Mouse (Mus musculus): ENCODE measurements around the gene Lrfn4.

DNA sequence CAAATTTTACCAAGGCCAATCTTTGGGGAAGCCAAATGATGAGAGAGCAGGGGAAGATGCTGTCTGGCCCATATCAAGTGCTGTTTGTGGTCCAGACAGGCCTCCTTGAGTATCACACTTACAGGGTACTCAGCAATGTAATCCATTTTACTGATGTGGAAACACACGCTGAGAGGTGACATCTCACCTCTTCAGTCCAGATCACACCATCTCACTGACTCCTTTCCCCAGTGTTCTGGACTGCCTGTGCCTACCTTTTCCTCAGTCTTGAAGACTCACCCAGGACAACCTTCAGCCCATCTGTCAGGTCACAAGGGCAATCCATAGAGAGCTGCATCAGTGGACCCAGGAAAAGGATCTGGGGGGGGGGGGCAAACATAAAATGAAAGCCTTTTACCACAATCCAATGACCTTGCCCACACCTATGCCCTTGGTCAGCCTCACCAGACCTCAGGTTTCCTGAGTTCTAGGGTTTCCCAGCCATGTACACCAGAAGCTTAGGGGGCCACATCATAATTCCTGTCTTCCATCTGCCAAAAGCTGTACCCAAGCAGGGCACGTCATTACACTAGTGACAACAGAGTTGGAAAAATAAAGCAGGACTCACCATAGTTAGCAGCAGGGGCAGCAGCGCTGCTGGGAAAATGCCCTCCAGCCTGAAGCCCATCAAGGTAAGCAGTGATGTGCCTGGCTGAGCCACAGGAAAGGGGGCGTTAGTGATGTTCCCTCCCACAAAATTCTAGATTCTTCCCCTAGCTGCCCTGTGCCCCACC is 9.1 kb upstream of the Lrfn4 start:
- TF ChIP-seq CTCF (IDR thresholded peaks at IDR 0.05; ENCODE audit: extremely low read depth, insufficient read length, insufficient replicate concordance, low read depth, low read length) (no peak), POLR2A (IDR thresholded peaks at IDR 0.05; ENCODE audit: low read depth, low read length) (no peak)
